Mouse (Mus musculus) ovary, postnatal 14 days (tissue): ENCODE measurements around the gene Zeb2.
A peak's percentile ranks its signal among the peaks of the same experiment; 100 is the strongest.

ENCODE experiments used
- DNase-seq: peaks from one replicate; pipeline ENCODE4 v3.0.0; 2022; ENCODE audit warnings: low spot score

Zeb2 gene

DNA sequence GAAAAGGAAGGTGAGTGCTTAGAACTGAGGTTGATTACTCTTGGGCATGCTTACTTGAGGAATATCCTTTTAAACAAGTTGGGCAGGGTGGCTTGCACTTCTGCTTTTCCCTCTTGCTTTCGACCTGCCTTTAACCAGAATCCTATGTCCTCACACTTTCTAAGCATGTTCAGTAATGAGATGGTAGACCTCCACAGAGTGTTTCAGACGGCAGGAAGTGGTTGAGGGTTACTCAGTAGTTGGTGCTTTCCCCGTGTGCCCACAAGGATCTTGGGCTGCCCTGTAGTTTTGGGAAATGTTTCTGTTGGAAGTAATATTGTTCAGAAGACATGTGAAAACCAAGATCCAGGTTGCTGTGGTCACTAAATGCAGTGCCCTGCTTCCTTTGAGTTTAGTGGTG lies 135.5 kb downstream of the Zeb2 start:
- DNase-seq = no peak

GRCm38 (mm10) chr2:44979042-44979721 lies 138.0 kb downstream of the Zeb2 start:
- no peak for DNase-seq

DNA sequence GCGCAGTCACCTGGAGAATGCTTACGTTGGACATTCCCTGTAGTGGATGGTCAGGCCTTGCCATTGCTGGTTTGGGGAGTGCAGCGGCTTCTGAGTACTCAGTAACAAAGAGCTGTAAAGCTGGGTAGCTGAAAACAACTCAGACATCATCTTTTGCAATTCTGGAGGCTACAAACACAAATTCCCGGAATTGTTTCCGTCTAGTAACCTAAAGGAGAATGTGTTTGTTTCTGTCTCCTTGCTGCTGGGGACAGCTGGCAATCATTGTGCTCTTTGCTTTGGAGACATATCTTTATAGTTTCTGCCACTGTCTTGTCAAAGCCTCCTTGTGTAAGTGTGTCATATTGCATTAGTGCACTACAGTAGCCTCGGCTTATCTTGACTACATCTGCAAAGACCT lies 139.2 kb downstream of the Zeb2 start:
- no peak for DNase-seq

DNA sequence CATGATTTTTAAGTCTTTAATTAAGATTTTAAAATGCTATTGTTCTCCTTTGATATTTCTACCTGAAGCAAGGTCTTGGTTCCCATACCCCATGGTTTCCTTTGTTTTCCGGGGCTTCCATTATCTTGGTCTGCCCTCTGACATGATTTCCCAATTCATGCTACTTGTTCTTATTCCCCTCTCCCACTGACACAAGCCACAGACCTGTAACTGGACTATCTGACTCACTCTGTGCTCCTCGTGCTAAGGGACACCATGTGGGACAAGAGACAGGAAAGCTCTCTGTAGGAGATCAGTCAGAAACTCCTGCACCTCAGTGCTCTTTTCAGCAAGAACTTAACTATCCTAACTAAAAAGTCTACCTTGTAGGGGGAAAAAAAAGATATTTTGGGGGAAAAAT lies 139.6 kb downstream of the Zeb2 start:
- no peak for DNase-seq

GRCm38 (mm10) chr2:44977051-44977450 lies 140.1 kb downstream of the Zeb2 start:
- no peak for DNase-seq

- no peak for DNase-seq
These were observed 140.7 kb downstream of the Zeb2 start for GRCm38 (mm10) chr2:44976484-44976883.

DNA sequence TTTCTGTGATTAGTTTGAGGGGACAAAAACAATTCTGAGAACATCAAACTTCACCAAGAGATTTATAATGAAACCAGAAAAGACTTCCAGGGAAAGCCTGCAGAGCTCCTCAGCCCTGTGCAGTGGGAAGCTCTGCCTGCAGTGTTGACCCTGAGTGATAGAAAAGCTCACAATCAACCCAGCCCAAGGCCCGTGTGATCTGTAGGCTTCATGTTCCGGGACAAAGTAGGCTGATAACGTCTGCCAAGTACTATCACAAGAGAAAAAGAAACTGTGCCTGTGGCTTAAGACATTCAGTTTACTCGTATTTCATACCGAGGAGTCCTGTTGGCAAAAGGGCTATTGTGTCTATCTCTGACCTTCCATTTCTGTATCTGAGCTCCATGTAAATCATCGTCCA lies 143.4 kb downstream of the Zeb2 start:
- DNase-seq = no peak

DNA sequence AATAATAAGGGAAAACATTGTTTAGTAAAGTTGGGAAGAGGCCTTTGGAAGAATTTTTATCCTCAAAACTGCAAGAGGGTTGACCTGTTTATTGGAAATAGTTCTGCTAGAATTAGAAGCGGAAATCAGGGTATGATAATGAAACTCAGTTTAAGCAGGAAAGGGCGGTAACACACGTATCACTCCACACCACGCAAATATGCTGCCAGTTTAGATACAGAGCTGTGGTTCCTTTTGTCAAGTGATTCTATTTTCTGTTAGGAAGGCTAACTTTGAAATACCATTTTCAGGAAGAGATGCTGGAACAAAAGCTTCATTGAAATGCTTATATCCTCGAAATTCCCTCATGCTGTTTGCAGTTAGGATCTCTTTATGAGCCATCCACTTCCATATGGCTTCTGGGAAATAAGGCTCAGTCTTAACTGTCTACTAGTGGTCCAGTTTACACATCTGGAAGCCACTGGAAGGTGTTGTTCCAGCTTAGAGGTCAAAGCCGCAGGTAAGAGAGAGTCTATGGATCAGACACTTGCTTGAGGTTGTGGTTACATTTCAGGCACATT lies 147.0 kb downstream of the Zeb2 start:
- DNase-seq = no peak

DNA sequence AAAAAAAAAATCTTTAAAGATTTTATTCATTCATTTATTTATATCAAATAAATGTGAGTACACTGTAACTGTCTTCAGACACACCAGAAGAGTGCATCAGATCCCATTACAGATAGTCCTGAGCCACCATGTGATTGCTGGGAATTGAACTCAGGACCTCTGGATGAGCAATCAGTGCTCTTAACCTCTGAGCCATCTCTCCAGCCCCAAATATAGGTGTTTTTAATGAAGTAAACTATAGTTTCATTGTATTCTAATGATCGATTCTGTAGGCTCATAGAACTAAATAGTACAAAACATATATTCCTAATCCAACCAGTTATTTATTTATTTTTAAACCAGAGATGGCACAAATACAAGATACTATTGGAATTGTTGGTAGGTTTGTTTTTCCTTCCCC lies 147.6 kb downstream of the Zeb2 start:
- no peak for DNase-seq

DNA sequence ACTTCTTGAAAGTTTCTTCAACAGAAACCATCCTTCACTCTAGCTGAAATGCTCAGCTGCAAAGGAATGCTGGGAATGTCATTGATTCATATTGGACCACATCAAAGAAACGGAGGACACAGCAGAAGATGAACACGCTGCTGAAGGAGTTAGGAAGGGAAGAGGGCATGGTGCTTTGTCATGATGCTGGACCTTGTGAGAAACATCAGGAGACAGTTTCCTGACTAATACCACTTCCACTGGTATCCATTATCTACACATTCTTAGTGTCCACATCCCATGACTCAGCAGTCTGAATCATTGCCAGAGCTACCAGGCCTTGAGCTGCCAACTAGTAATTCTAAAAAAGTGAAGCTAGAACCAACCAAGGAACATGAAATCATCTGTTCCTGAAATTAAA lies 148.0 kb downstream of the Zeb2 start:
- DNase-seq = no peak

DNA sequence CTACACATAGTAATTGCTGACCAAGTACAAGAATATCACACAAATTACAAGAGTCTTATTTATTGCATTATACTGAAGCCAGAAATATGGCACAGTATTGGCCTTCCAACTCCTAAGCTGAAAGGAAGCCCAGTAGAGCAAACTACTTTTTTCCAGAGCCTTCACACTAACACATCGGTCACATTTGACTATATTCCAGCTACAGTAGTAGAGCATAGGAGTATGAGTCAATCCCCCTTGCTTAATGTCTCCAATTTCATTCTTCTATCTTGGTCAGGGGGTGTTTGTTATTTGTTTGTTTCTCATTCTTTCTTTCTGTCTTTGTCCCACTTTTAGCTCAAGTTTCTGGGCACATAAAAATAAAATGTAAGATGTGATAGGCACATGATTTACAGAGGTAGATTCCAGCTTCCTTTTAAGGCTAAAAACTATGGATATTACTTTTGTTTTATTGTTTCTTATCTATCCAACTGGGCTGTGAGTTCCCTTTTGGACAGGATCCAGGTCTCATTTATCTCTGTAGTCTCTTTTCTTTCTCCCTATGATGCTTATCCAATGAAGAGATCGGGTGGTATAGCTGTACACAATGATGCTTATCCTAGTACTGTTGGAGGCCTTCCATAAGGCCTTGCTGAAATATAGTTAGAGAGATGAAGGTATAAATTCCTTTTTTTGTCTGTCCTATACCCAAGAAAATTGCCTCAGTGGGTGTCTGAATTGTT lies 151.2 kb downstream of the Zeb2 start:
- DNase-seq = no peak

- DNase-seq = no peak
These were observed 154.6 kb downstream of the Zeb2 start for GRCm38 (mm10) chr2:44962620-44963019.

- no peak for DNase-seq
These were observed 156.0 kb downstream of the Zeb2 start for GRCm38 (mm10) chr2:44961192-44961591.

DNA sequence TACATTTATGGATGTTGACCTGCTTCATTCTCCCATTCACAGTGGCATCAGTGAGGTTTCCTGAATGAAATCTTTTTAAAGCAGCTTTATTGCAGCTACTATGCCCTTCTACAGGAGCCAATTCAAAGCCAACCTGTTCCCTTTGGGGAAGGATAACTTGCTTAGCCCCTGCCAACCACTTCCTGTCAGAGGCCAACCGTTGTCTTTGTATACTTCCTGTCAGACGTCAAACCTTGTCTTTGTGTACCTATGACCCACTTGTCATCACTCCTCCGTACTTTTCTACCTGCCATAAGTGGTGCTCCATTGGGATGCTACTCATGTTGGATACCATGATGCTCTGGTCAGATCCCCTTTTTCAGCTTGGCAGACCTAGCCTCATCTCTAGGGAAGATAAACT lies 156.6 kb downstream of the Zeb2 start:
- DNase-seq = no peak

DNA sequence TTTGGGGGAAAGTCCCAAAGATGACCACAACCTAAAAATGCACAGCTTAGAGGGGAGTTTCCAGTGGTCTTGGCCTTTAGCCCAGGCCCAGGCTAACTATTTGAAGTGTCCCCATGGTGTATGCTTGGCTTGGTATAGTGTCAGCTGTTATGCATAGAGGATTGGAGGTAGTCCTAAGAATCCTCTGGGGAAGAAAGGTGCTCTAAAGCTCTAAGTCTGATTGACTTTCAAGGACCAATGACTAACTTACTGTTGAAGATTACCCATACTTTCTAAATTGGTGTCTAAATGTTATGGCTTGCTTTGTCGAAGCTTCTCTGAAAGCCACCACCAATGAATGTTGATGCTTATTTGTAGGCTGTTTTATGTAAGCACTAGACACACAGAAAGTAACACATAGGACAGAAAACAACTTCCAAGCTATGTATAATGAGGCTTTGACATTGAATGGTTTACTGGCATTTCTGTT lies 159.8 kb downstream of the Zeb2 start:
- no peak for DNase-seq

GRCm38 (mm10) chr2:44956232-44956631 lies 161.0 kb downstream of the Zeb2 start:
- DNase-seq = no peak

DNA sequence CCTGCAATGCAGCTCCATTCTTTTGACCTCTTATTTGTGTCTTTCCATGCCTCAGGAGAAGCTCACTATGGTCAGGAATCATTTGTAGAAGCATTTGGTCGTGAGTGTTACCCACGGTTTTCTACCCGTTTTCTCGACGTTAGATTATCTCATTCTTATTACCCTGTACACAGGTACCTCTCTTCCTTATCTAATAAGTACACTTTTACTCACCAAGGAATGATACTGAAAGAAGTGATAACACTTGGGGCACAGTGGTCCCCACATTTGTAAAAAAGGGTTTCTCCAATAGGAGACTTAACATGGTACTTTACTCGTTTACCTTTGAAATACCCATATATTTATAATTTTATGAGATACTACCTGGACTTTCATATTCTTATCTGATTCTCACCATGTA lies 161.7 kb downstream of the Zeb2 start:
- DNase-seq = no peak

DNA sequence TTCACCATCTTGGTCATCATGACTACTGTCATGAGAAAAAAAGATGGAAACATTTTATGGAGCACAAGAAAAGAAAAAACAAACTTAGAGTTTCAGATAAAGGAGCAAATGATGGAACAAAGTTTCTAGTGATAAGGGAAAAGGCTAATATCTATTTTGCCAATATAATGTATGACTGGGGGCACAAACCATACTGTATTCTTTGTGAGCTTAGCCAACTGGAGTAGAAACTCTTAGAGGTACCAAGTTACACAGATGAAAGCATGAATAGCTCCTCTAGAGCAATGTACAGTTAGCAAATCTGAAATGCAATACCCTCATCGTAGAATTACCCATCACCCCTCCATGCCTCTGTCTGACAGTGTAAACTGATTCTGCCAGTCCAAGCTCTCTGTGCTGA lies 163.0 kb downstream of the Zeb2 start:
- DNase-seq = no peak

DNA sequence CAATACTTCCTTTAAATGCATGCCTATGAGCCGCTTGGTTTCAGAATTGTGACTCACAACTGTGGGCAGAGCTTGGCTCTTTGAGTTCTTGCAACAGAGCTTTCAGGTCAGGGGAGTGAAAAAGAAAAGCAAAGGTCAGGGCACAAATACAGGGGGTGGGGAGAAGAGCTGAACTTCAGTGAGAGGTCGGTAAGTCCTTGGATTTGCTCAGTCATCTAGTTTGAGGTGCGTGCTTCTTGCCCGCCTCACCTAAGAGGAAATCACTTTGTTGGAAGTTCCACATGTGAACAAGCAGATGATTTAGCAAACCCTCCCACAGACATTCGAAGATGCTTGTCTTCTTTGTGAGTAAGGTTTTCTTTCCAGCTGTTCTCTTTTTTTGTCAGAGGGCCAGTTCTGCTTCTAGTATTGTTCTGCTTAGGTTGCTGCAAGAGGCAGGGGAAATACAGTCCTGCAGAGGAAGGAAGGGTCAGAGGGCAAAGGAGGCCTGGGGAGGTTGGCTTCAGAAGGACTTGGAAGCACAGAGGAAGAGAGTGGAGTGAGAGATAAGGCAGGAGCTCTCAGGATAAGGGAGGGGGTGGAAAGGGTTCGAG lies 164.3 kb downstream of the Zeb2 start:
- peak; percentile 15 for DNase-seq

- DNase-seq = no peak
These were observed 165.5 kb downstream of the Zeb2 start for GRCm38 (mm10) chr2:44951651-44952213.

DNA sequence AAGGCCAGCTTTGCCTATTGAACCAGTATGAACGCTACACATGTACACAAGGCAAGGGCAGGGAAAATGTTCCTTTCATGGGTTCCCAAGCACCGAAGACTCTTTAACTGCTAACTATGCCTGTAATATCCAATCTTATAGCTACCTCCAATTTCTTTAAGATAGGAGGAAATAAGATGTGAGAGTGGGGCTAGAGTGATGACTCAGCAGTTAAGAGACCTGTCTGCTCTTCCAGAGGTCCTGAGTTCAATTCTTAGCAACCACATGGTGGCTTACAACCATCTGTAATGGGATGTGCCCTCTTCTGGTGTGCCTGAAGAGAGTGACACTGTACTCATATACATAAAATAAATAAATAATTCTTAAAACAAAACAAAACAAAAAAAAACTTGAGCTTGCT lies 172.5 kb downstream of the Zeb2 start:
- DNase-seq = no peak
